Mouse (Mus musculus) lung, adult 2 months (tissue): ENCODE measurements around the gene Uck2. TPM values are rescaled to one million over a fixed set of nuclear protein-coding genes. Genes with fewer than 3 reads are reported as not detected.

Source experiments
- DNase-seq: peaks from one replicate; pipeline ENCODE4 v3.0.0; 2022
- H3K4me1 ChIP-seq: fragments of 200-500 bp; 2 replicates; pipeline ENCODE4 v1.6.1; 2011; ENCODE audit warnings: low read length; ENCODE audit not compliant: control insufficient read depth, insufficient read depth
- H3K4me3 ChIP-seq: fragments of 200-500 bp; replicated peaks from 2 replicates; pipeline ENCODE3; 2011; ENCODE audit warnings: low read depth, mild to moderate bottlenecking, control low read depth, low read length; ENCODE audit errors: extremely low read depth
- CTCF ChIP-seq: fragments of 200-500 bp; IDR thresholded peaks from 2 replicates; pipeline ENCODE4 v1.5.1; 2011; ENCODE audit warnings: mild to moderate bottlenecking, low read length, control low read depth; ENCODE audit not compliant: insufficient read depth
- POLR2A ChIP-seq: fragments of 200-500 bp; IDR thresholded peaks from 2 replicates; pipeline ENCODE4 v1.6.1; 2011; ENCODE audit warnings: low read depth, mild to moderate bottlenecking, control low read depth, low read length, borderline replicate concordance; ENCODE audit errors: extremely low read depth
- WGBS: fragments of 180-500 bp; shearing (Covaris S2); methylation state at CpG from one replicate; pipeline ENCODE4 v1.1.7; 2018; 5-methylcytosine and 5-hydroxymethylcytosine counted together
- polyA plus RNA-seq: library from polyadenylated mRNA; depleted of rRNA; stranded (reverse); fragments of >200 nt; gene quantifications from 2 replicates; pipeline ENCODE4 v1.2.3, GENCODE M21; 2012

The Uck2 gene
- polyA plus RNA-seq, 1 experiment = 17.4 TPM

DNA sequence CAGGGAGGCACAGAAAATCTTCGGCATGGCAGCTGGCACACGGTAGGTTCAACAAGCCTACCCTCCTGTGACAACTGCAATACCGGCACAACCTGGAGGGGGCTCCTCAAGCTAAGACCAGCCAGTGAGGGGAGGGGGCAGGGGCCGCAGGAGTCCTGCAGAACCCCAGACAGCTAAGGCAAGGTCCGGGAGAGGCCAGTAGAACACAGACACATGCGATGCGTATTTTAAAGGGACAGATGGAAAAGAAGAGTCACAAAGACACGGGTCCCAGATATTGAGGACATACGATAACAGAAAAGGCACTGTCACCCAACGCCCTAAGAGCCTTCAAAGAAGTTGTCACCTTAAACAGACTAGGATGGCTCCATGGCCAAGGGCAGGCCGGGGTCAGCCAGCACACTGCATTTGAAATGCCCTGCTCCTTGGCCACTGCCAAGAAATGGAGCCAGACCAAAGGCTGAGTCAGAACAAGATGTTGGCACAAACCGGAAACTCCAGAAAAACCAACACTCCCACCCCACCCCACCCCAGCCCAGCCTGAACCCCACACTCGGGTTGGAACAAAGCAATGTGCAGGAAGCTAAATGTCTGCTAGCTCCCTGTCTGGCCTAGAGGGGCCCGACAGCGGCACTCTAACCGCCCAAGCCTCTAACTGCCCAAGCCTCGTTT is 53.4 kb downstream of the Uck2 start:
- no peak for DNase-seq
- no peak overlapping the region for H3K4me3 ChIP-seq
- 59% methylated on average over 17 of the region's 17 CpGs for WGBS
- no peaks in the 10 kb centered on the region for H3K4me1 ChIP-seq
- TF ChIP-seq CTCF = no peak
- TF ChIP-seq POLR2A = no peak

- TF ChIP-seq CTCF (no peak), POLR2A (no peak)
- Histone ChIP-seq H3K4me1 (no peaks in the 10 kb centered on the region), H3K4me3 (no peak overlapping the region)
- WGBS = 82% methylated on average over 17 of the region's 17 CpGs
- DNase-seq = no peak
Measured at GRCm38 (mm10) chr1:167230930-167231611, 54.0 kb downstream of the Uck2 start.

- WGBS = 71% methylated on average over 9 of the region's 9 CpGs
- H3K4me3 ChIP-seq = no peak overlapping the region
- no peaks in the 10 kb centered on the region for H3K4me1 ChIP-seq
- no peak for DNase-seq
- TF ChIP-seq CTCF = no peak
- no peak for TF ChIP-seq POLR2A
Measured at GRCm38 (mm10) chr1:167222382-167223010, 62.6 kb downstream of the Uck2 start.

DNA sequence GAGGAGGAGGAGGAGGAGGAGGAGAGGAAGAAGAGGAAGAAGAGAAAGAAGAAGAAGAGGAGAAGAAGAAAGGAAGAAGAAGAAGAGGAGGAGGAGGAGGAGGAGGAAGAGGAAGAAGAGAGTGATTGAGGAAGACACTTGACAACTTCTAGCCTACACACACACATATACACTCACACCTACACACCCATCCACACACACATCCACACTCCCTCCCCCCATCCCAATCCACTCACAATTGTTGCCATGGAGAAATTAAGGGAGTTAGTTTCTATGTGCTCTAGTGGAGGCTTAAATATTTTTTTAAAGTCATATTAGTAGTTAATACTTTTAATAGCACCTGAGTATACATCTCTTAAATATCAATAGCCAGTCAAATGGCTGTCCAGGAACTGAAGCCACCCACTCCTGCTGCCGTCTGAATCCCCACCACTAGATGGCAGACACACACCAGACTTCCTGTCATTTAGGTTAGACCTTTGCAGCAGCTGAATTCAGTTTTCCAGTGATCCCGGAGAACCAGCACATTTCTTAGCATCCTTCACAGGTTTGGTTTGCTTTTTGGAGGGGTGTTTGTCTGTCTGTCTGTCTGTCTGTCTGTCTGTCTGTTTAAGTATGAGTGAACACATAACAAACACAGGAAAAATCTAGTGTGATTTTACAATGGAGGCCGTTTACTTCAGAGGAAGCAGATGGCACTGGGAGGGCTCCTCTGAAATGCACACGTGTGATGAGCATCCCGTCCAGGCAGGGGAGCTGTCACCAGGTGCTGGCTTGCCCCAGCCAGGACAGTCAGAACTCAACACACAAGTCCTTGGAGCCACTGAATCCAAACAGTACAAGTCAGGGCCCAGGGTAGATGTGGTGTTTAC is 64.6 kb downstream of the Uck2 start:
- DNase-seq = peak; percentile 80
- WGBS = 2% methylated on average over 5 of the region's 5 CpGs
- H3K4me3 ChIP-seq = no peak overlapping the region
- TF ChIP-seq CTCF (peak; percentile 92), POLR2A (no peak)
- H3K4me1 ChIP-seq = no peaks in the 10 kb centered on the region

DNA sequence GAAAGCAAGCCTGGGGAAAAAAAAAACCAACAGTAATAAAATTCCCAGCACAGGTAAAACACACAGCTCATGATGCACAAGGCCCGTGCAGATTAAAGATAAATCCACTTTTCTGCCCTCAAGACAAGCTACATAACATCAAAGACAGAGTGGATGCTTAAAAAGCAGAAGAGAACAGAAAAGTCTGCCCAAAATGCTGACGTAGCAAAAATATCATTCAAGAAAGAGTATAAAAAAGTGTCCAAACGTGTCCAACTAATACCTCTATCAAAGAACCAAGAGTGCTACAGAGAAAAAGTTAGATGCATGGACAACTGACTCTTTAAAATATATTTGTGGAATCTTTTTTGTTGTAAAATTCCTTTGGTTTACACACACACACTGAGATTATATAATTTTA is 69.7 kb downstream of the Uck2 start:
- H3K4me1 ChIP-seq = no peaks in the 10 kb centered on the region
- no peak for DNase-seq
- no peak overlapping the region for H3K4me3 ChIP-seq
- TF ChIP-seq POLR2A = no peak
- TF ChIP-seq CTCF = no peak
- WGBS = 70% methylated on average over 3 of the region's 3 CpGs

- H3K4me1 ChIP-seq = no peaks in the 10 kb centered on the region
- WGBS = 100% methylated on average over 1 of the region's 1 CpGs
- no peak for DNase-seq
- no peak overlapping the region for H3K4me3 ChIP-seq
- TF ChIP-seq POLR2A (no peak), CTCF (no peak)
Measured at GRCm38 (mm10) chr1:167212710-167213109, 72.4 kb downstream of the Uck2 start.

DNA sequence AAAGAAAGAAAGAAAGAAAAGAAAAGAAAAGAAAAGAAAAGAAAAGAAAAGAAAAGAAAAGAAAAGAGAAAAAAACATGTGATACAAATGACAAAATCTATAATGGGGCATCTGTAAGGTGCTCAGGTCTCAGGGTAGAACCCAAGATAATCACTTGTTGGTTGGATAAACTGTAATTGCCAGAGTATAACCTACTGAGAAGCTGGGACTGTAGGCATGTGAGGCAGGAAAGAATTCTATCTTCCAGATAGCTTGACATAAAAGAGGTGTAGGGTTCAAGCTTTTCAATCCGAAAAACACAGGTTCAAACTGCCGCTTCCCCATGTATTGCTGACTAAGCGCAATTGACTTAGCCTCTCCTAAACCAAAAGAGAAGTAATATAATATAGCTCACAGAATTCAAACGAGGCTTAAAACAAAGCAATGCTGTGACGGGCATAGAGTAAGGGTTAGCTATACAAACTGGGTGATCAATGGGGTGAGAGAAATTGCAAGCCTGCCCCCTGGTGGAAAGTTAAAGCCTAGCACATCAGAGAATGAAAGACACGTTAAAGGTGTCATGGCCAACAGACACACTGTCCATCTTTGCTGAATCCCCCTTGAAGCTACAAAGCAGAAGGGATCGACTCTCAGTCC is 73.0 kb downstream of the Uck2 start:
- Histone ChIP-seq H3K4me1 (no peaks in the 10 kb centered on the region), H3K4me3 (no peak overlapping the region)
- DNase-seq = peak; percentile 45
- no peak for TF ChIP-seq POLR2A
- peak; percentile 36; the same call in 1 of the 2 replicates for TF ChIP-seq CTCF
- 23% methylated on average over 7 of the region's 7 CpGs for WGBS

DNA sequence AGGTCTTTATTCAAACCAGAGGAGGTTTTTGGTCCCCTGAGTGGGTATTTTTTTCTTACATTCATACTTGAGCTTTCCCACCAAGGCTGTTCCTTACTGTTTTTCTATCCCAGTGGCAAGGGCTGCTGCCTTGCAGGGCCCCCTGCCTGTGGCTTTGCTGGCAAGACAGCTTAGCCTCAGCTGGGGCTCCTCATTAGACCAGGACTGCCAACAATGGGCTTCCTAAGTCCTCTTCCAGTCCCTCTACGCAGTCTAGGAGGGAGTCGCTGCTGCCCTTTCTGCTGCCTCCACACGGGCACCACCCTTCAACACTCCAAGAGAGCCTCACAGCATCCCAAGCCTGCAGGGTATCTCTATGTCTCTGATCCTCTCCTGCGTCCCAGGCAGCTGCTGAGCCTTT is 76.3 kb downstream of the Uck2 start:
- TF ChIP-seq POLR2A = no peak
- TF ChIP-seq CTCF = no peak
- WGBS = 69% methylated on average over 4 of the region's 4 CpGs
- H3K4me3 ChIP-seq = no peak overlapping the region
- H3K4me1 ChIP-seq = no peaks in the 10 kb centered on the region
- DNase-seq = no peak
